Mouse (Mus musculus): ENCODE data around the gene Gemin8. TPM values are rescaled to one million over a fixed set of nuclear protein-coding genes. Genes with fewer than 3 reads are reported as not detected.

Gemin8 gene
- polyA plus RNA-seq, 2 experiments = 5.8 to 7.0 TPM

GRCm38 (mm10) chrX:166167923-166168322, 2.3 kb upstream of the Gemin8 start:
- H3K9ac ChIP-seq (replicated peaks) = no peak overlapping the region
- no peak for DNase-seq (ENCODE audit: low read depth in 3 of 3, low spot score in 3 of 3)
- H3K9me3 ChIP-seq (ENCODE audit: control insufficient read depth, low read length) = no peaks in the 10 kb centered on the region
- no peak overlapping the region for H3K4me3 ChIP-seq (ENCODE audit: insufficient read depth in 1 of 2, low read depth in 2 of 2, low read length in 2 of 2)
- no peaks in the 10 kb centered on the region for H3K36me3 ChIP-seq (replicated peaks; ENCODE audit: control insufficient read depth, insufficient read depth, low read depth)
- H3K27ac ChIP-seq = no peak overlapping the region; the same call in 1 of the 2 replicates
- H3K4me1 ChIP-seq (replicated peaks; ENCODE audit: control insufficient read depth in 2 of 2, insufficient read depth in 2 of 2, low read length in 1 of 2) = peaks cover 2 to 13% of the 10 kb centered on the region in 2 experiments
- TF ChIP-seq CTCF (IDR thresholded peaks at IDR 0.05; ENCODE audit: low read depth) (no peak), EP300 (IDR thresholded peaks at IDR 0.05; ENCODE audit: low read depth) (peak; percentile 36; the same call in 1 of the 2 replicates)
- 15% methylated on average over 3 of the region's 3 CpGs for WGBS (ENCODE audit: insufficient replicate concordance)
- no peaks in the 10 kb centered on the region for H3K27me3 ChIP-seq (ENCODE audit: control insufficient read depth, insufficient read depth, low read length)
- 0 out of 2 replicates have a peak overlapping the region, but pooled peaks have one; percentile 3 for H3K4me2 ChIP-seq (ENCODE audit: low read depth)
- ATAC-seq (ENCODE audit: insufficient read depth) = no peak

GRCm38 (mm10) chrX:166170800-166171738, 815 bp downstream of the Gemin8 start:
- ATAC-seq (ENCODE audit: insufficient read depth) = no peak
- Histone ChIP-seq H3K9ac (replicated peaks) (peak overlapping the region; percentile 70), H3K27ac (peak overlapping the region; percentile 55), H3K27me3 (ENCODE audit: control insufficient read depth, insufficient read depth, low read length) (no peaks in the 10 kb centered on the region), H3K4me3 (ENCODE audit: insufficient read depth in 1 of 2, low read depth in 2 of 2, low read length in 2 of 2) (peak overlapping the region; percentile 72 to 99), H3K36me3 (replicated peaks; ENCODE audit: control insufficient read depth, insufficient read depth, low read depth) (no peaks in the 10 kb centered on the region), H3K9me3 (ENCODE audit: control insufficient read depth, low read length) (no peaks in the 10 kb centered on the region), H3K4me2 (ENCODE audit: low read depth) (peak overlapping the region; percentile 74), H3K4me1 (replicated peaks; ENCODE audit: control insufficient read depth in 2 of 2, insufficient read depth in 2 of 2, low read length in 1 of 2) (peaks cover 2 to 15% of the 10 kb centered on the region in 2 experiments)
- TF ChIP-seq CTCF (IDR thresholded peaks at IDR 0.05; ENCODE audit: low read depth) = no peak
- no peak for TF ChIP-seq EP300 (IDR thresholded peaks at IDR 0.05; ENCODE audit: low read depth)
- DNase-seq (ENCODE audit: low read depth in 3 of 3, low spot score in 3 of 3) = no peak
- WGBS (ENCODE audit: insufficient replicate concordance) = 15% methylated on average over 9 of the region's 9 CpGs

GRCm38 (mm10) chrX:166172041-166172440, 1.8 kb downstream of the Gemin8 start:
- TF ChIP-seq CTCF (IDR thresholded peaks at IDR 0.05; ENCODE audit: low read depth) (no peak), EP300 (IDR thresholded peaks at IDR 0.05; ENCODE audit: low read depth) (no peak)
- no peak overlapping the region for H3K4me3 ChIP-seq (ENCODE audit: insufficient read depth in 1 of 2, low read depth in 2 of 2, low read length in 2 of 2)
- no peaks in the 10 kb centered on the region for H3K27me3 ChIP-seq (ENCODE audit: control insufficient read depth, insufficient read depth, low read length)
- H3K4me1 ChIP-seq (replicated peaks; ENCODE audit: control insufficient read depth in 2 of 2, insufficient read depth in 2 of 2, low read length in 1 of 2) = peaks cover 2 to 15% of the 10 kb centered on the region in 2 experiments
- 37% methylated on average over 4 of the region's 4 CpGs for WGBS (ENCODE audit: insufficient replicate concordance)
- no peak for DNase-seq (ENCODE audit: low read depth in 3 of 3, low spot score in 3 of 3)
- no peak overlapping the region for H3K9ac ChIP-seq (replicated peaks)
- no peak for ATAC-seq (ENCODE audit: insufficient read depth)
- no peaks in the 10 kb centered on the region for H3K9me3 ChIP-seq (ENCODE audit: control insufficient read depth, low read length)
- H3K27ac ChIP-seq = no peak overlapping the region
- H3K36me3 ChIP-seq (replicated peaks; ENCODE audit: control insufficient read depth, insufficient read depth, low read depth) = no peaks in the 10 kb centered on the region
- peak overlapping the region; percentile 74 for H3K4me2 ChIP-seq (ENCODE audit: low read depth)

- DNase-seq (ENCODE audit: low read depth in 3 of 3, low spot score in 3 of 3) = no peak
- no peak for ATAC-seq (ENCODE audit: insufficient read depth)
These were observed 2.4 kb downstream of the Gemin8 start for GRCm38 (mm10) chrX:166172661-166173060.

GRCm38 (mm10) chrX:166173796-166174195, 3.5 kb downstream of the Gemin8 start:
- Histone ChIP-seq H3K4me3 (ENCODE audit: insufficient read depth in 1 of 2, low read depth in 2 of 2, low read length in 2 of 2) (no peak overlapping the region), H3K27me3 (ENCODE audit: control insufficient read depth, insufficient read depth, low read length) (no peaks in the 10 kb centered on the region), H3K27ac (no peak overlapping the region), H3K9ac (replicated peaks) (no peak overlapping the region), H3K36me3 (replicated peaks; ENCODE audit: control insufficient read depth, insufficient read depth, low read depth) (no peaks in the 10 kb centered on the region), H3K9me3 (ENCODE audit: control insufficient read depth, low read length) (no peaks in the 10 kb centered on the region), H3K4me2 (ENCODE audit: low read depth) (no peak overlapping the region), H3K4me1 (replicated peaks; ENCODE audit: control insufficient read depth in 2 of 2, insufficient read depth in 2 of 2, low read length in 1 of 2) (peaks cover 0 to 8% of the 10 kb centered on the region in 2 experiments; a peak in 3 of 4 replicates)
- WGBS (ENCODE audit: insufficient replicate concordance) = 43% methylated on average over 7 of the region's 7 CpGs
- DNase-seq (ENCODE audit: low read depth in 3 of 3, low spot score in 3 of 3) (no peak), ATAC-seq (ENCODE audit: insufficient read depth) (no peak)
- TF ChIP-seq CTCF (IDR thresholded peaks at IDR 0.05; ENCODE audit: low read depth) (no peak), EP300 (IDR thresholded peaks at IDR 0.05; ENCODE audit: low read depth) (no peak)

More at GRCm38 (mm10) chrX:166172661-166173060, 2.4 kb downstream of the Gemin8 start:
- WGBS (ENCODE audit: insufficient replicate concordance) = 48% methylated on average over 3 of the region's 3 CpGs
- no peaks in the 10 kb centered on the region for H3K27me3 ChIP-seq (ENCODE audit: control insufficient read depth, insufficient read depth, low read length)
- peaks cover 2 to 14% of the 10 kb centered on the region in 2 experiments for H3K4me1 ChIP-seq (replicated peaks; ENCODE audit: control insufficient read depth in 2 of 2, insufficient read depth in 2 of 2, low read length in 1 of 2)
- no peak overlapping the region for H3K4me2 ChIP-seq (ENCODE audit: low read depth)
- TF ChIP-seq CTCF (IDR thresholded peaks at IDR 0.05; ENCODE audit: low read depth) (no peak), EP300 (IDR thresholded peaks at IDR 0.05; ENCODE audit: low read depth) (no peak)
- H3K9ac ChIP-seq (replicated peaks) = no peak overlapping the region
- H3K27ac ChIP-seq = no peak overlapping the region
- H3K4me3 ChIP-seq (ENCODE audit: insufficient read depth in 1 of 2, low read depth in 2 of 2, low read length in 2 of 2) = no peak overlapping the region
- H3K36me3 ChIP-seq (replicated peaks; ENCODE audit: control insufficient read depth, insufficient read depth, low read depth) = no peaks in the 10 kb centered on the region
- H3K9me3 ChIP-seq (ENCODE audit: control insufficient read depth, low read length) = no peaks in the 10 kb centered on the region
